Mouse (Mus musculus): ENCODE results near the gene Diaph2.

DNA sequence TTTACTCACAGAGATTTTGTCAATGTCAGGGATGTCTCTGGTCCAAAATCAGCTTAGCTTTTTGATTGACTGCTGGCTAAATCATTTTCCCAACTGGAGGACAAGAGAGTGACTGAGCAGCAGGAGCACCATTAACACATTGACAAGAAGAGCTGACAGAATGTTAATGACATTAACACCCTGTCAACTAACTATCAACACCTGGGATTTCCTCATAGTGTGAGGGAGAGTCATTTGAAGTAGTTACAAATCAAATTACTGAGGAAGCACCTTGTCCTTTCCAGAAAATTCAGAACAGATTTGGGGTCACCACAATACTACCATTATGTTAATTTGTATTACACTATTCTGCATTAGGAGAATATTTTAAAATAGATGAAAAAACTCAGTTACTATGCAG is 439.7 kb downstream of the Diaph2 start:
- TF ChIP-seq CTCF (IDR thresholded peaks at IDR 0.05; ENCODE audit: insufficient read depth, low read depth, low read length) (no peak), POLR2A (IDR thresholded peaks at IDR 0.05; ENCODE audit: insufficient read depth, low read depth, low read length) (no peak)
